Mouse (Mus musculus) heart, postnatal 0 days (tissue): ENCODE results near the gene Acsm5. TPM values are rescaled to one million over a fixed set of nuclear protein-coding genes. Genes with fewer than 3 reads are reported as not detected.

Experiments used
- ATAC-seq: fragments of 200-750 bp; cut with Nextera tagmentation; 2 replicates; pipeline ENCODE4 v1.8.0; 2017; ENCODE audit warnings: low read depth, moderate number of reproducible peaks, moderate library complexity; ENCODE audit not compliant: insufficient read depth
- DNase-seq: peaks from one replicate; pipeline ENCODE4 v3.0.0-alpha.2; 2016; ENCODE audit warnings: low spot score
- H3K27ac ChIP-seq: fragments of 300-500 bp; sonication (generic); 2 replicates; pipeline ENCODE4 v1.5.1; 2014; ENCODE audit warnings: low read depth, mild to moderate bottlenecking
- H3K27me3 ChIP-seq: fragments of 300-500 bp; sonication (generic); 2 replicates; pipeline ENCODE4 v1.6.1; 2014; ENCODE audit warnings: low read length, mixed read lengths; ENCODE audit not compliant: control insufficient read depth, insufficient read depth
- H3K36me3 ChIP-seq: fragments of 300-500 bp; sonication (generic); replicated peaks from 2 replicates; pipeline ENCODE4 v1.6.1; 2014; ENCODE audit warnings: low read length, mixed read lengths; ENCODE audit not compliant: control insufficient read depth, insufficient read depth
- H3K4me1 ChIP-seq: fragments of 300-500 bp; sonication (generic); 2 replicates; pipeline ENCODE4 v1.6.1; 2014; ENCODE audit warnings: antibody characterized with exemption; ENCODE audit not compliant: control insufficient read depth, insufficient read depth
- H3K4me2 ChIP-seq: fragments of 300-500 bp; sonication (generic); 2 replicates; pipeline ENCODE4 v1.6.1; 2014; ENCODE audit warnings: low read depth, mild to moderate bottlenecking, low read length, moderate library complexity
- H3K4me3 ChIP-seq: fragments of 300-500 bp; sonication (generic); 2 replicates; pipeline ENCODE4 v1.5.1; 2014; ENCODE audit warnings: low read depth, low read length
- H3K9ac ChIP-seq: fragments of 300-500 bp; sonication (generic); replicated peaks from 2 replicates; pipeline ENCODE4 v1.6.1; 2014; ENCODE audit warnings: low read depth, low read length, mixed read lengths
- H3K9me3 ChIP-seq: fragments of 300-500 bp; sonication (generic); replicated peaks from 2 replicates; pipeline ENCODE4 v1.6.1; 2016; ENCODE audit warnings: low read length; ENCODE audit not compliant: control insufficient read depth
- CTCF ChIP-seq: IDR thresholded peaks from 2 replicates; pipeline ENCODE4 v1.5.1; 2016; ENCODE audit warnings: antibody characterized with exemption, control low read depth, low read depth
- EP300 ChIP-seq: IDR thresholded peaks from 2 replicates; pipeline ENCODE4 v1.6.1; 2016; ENCODE audit warnings: antibody characterized with exemption, low read depth
- WGBS: fragments of 180-500 bp; shearing (Covaris S2); extraction: QIAGEN DNeasy Blood & Tissue Kit; methylation state at CpG from one replicate; pipeline ENCODE4 v1.1.7; 2014; 5-methylcytosine and 5-hydroxymethylcytosine counted together
- polyA plus RNA-seq: library from polyadenylated mRNA; unstranded; fragments of >200 nt; fragmentation: Nextera tagmentation; extraction: Ambion mirVana; gene quantifications from 2 replicates; pipeline ENCODE4 v1.2.1, GENCODE M21; 2015
- total RNA-seq: library from RNA; depleted of rRNA; stranded (reverse); fragments of >200 nt; gene quantifications from 2 replicates; pipeline ENCODE4 v1.2.3, GENCODE M21; 2014; ENCODE audit warnings: low replicate concordance

Gene Acsm5
- total and polyA plus RNA-seq, 2 experiments from 2014 or later = not detected

DNA sequence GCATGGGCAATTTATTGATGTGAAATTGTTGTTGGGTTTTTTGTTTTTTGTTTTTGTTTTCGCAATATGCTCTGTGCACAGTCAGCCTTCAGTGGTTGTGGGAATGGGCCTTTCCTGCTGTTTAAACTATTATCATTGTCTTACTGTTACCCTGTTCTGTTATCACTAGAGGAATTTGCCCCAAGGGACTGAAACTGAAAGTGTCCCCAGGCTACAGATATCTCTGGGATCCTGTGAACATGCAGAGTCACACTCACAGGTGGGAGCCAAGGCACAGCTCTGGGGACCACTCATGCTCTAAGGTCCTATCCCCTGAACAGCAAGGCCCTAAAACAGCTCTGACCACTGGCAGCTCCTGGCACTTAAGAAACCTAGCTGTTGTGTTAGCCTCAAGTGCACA is 7.9 kb downstream of the Acsm5 start:
- Histone ChIP-seq H3K9ac (no peak overlapping the region), H3K4me3 (no peak overlapping the region), H3K27ac (no peak overlapping the region), H3K4me2 (no peak overlapping the region), H3K4me1 (no peaks in the 10 kb centered on the region), H3K36me3 (no peaks in the 10 kb centered on the region), H3K27me3 (no peaks in the 10 kb centered on the region), H3K9me3 (no peaks in the 10 kb centered on the region)
- no peak for DNase-seq
- 85% methylated on average over 1 of the region's 1 CpGs for WGBS
- no peak for TF ChIP-seq EP300
- no peak for TF ChIP-seq CTCF
- no peak for ATAC-seq

DNA sequence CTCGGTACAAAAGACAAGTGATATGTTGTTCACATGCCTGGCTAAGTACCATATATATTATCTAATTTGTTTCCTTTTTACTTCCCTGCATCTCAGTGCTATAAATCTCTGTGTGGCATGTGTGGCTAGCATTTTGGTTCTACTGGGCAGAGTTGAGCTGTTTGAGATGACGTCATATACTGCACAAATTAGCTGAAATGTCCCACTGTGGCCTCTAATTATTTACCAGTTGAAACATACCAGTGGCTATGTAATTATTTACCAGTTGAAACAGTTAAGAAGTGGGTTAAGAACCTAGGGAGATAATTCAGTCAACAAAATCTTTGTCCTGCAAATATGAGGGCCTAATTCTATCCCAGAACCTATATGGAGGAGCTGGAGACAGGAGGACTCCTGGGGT is 8.3 kb downstream of the Acsm5 start:
- 54% methylated on average over 2 of the region's 2 CpGs for WGBS
- Histone ChIP-seq H3K27me3 (no peaks in the 10 kb centered on the region), H3K27ac (no peak overlapping the region), H3K36me3 (no peaks in the 10 kb centered on the region), H3K4me1 (no peaks in the 10 kb centered on the region), H3K9me3 (no peaks in the 10 kb centered on the region), H3K4me3 (no peak overlapping the region), H3K9ac (no peak overlapping the region), H3K4me2 (no peak overlapping the region)
- ATAC-seq = no peak
- no peak for TF ChIP-seq CTCF
- TF ChIP-seq EP300 = no peak
- no peak for DNase-seq

DNA sequence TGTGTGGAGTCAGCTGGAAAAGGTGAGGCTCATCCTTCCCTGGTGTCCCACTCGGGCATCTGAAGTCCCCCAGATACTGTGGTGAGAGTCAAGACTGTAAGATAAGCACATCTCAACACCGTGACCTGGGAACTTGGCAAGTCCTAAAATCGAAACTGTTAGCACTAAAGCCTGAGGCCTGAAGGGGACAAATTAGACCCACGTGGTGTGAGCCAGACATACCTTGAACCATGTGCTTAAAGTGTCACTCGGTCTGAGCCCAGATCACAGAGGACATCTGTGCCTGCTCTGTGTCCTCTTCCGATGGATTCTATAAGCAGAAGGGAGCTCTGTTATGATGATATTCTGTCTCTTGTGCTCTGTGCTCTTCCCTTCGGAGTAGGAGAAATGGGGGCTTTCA is 9.4 kb downstream of the Acsm5 start:
- H3K4me3 ChIP-seq = no peak overlapping the region
- H3K9ac ChIP-seq = no peak overlapping the region
- no peaks in the 10 kb centered on the region for H3K4me1 ChIP-seq
- H3K27me3 ChIP-seq = no peaks in the 10 kb centered on the region
- ATAC-seq (no peak), DNase-seq (no peak)
- no peaks in the 10 kb centered on the region for H3K9me3 ChIP-seq
- H3K4me2 ChIP-seq = no peak overlapping the region
- WGBS = 58% methylated on average over 7 of the region's 7 CpGs
- no peak overlapping the region for H3K27ac ChIP-seq
- no peaks in the 10 kb centered on the region for H3K36me3 ChIP-seq
- TF ChIP-seq EP300 (no peak), CTCF (no peak)

DNA sequence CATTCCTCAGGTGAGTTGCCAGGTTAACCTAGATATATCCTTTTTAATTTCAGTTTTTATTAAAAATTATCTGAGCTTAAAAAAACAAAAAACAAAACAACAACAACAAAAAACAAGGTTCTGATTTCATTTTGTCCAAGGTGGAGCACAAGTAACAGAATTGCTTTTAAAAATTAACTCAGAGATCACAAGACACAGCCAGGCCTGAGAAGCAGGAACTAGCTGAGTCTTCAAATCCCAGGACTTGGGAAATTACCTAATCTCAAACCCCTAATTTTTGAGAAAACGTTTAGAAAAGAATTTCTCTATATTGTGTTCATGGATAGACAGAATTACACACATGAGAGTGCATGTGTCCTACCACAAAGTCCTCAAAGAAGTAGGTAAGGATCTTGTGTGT is 13.7 kb downstream of the Acsm5 start:
- no peak overlapping the region for H3K4me2 ChIP-seq
- no peaks in the 10 kb centered on the region for H3K4me1 ChIP-seq
- no peaks in the 10 kb centered on the region for H3K9me3 ChIP-seq
- no peak for TF ChIP-seq CTCF
- no peak for TF ChIP-seq EP300
- no peak overlapping the region for H3K4me3 ChIP-seq
- no peak for ATAC-seq
- no peaks in the 10 kb centered on the region for H3K36me3 ChIP-seq
- no peak for DNase-seq
- H3K9ac ChIP-seq = no peak overlapping the region
- WGBS = 18% methylated on average over 1 of the region's 1 CpGs
- no peaks in the 10 kb centered on the region for H3K27me3 ChIP-seq
- no peak overlapping the region for H3K27ac ChIP-seq

- no peak overlapping the region for H3K9ac ChIP-seq
- H3K27ac ChIP-seq = no peak overlapping the region
- ATAC-seq = no peak
- H3K36me3 ChIP-seq = no peaks in the 10 kb centered on the region
- H3K4me1 ChIP-seq = no peaks in the 10 kb centered on the region
- WGBS = 48% methylated on average over 2 of the region's 2 CpGs
- no peaks in the 10 kb centered on the region for H3K27me3 ChIP-seq
- H3K9me3 ChIP-seq = no peaks in the 10 kb centered on the region
- DNase-seq = no peak
- H3K4me2 ChIP-seq = no peak overlapping the region
- no peak overlapping the region for H3K4me3 ChIP-seq
- TF ChIP-seq EP300 = no peak
Measured at GRCm38 (mm10) chr7:119534389-119534788, 15.1 kb downstream of the Acsm5 start.

GRCm38 (mm10) chr7:119542445-119542844 is 23.2 kb downstream of the Acsm5 start:
- no peak for DNase-seq
- Histone ChIP-seq H3K4me1 (no peaks in the 10 kb centered on the region), H3K27me3 (no peaks in the 10 kb centered on the region), H3K4me2 (no peak overlapping the region), H3K9ac (no peak overlapping the region), H3K4me3 (no peak overlapping the region), H3K36me3 (no peaks in the 10 kb centered on the region), H3K9me3 (no peaks in the 10 kb centered on the region), H3K27ac (no peak overlapping the region)
- WGBS = 63% methylated on average over 2 of the region's 2 CpGs
- no peak for TF ChIP-seq CTCF
- no peak for TF ChIP-seq EP300
- ATAC-seq = no peak
